Mouse (Mus musculus) CH12.LX (cell line): ENCODE measurements around the gene Them7. TPM values are rescaled to one million over a fixed set of nuclear protein-coding genes. Genes with fewer than 3 reads are reported as not detected.

Experiments
- DNase-seq: peaks from one replicate; pipeline ENCODE4 v3.0.0-alpha.2; 2013; ENCODE audit errors: extremely low read depth
- H3K27ac ChIP-seq: 2 replicates; pipeline ENCODE4 v1.5.1; 2012; ENCODE audit warnings: low read depth, mild to moderate bottlenecking, control low read depth, moderate library complexity; ENCODE audit not compliant: insufficient read depth
- H3K27me3 ChIP-seq: replicated peaks from 2 replicates; pipeline ENCODE3; 2012; ENCODE audit warnings: inconsistent platforms
- H3K36me3 ChIP-seq, 2 experiments: replicated peaks in 1 of 2; 2 replicates each; pipeline versions ENCODE3 to v1.6.1; 2012; ENCODE audit warnings: inconsistent platforms in 1 of 2, low read length in 1 of 2, mild to moderate bottlenecking in 1 of 2, mixed read lengths in 1 of 2, moderate library complexity in 1 of 2; ENCODE audit not compliant: control insufficient read depth in 1 of 2, insufficient read depth in 1 of 2
- H3K4me1 ChIP-seq, 2 experiments: 2 replicates each; pipeline ENCODE4 v1.6.1; 2012; ENCODE audit warnings: inconsistent platforms in 1 of 2, moderate library complexity in 1 of 2; ENCODE audit not compliant: insufficient read depth in 2 of 2, control insufficient read depth in 1 of 2
- H3K4me2 ChIP-seq: 2 replicates; pipeline ENCODE4 v1.6.1; 2012; ENCODE audit warnings: low read depth, mild to moderate bottlenecking, control low read depth; ENCODE audit not compliant: poor library complexity, insufficient read depth, severe bottlenecking
- H3K4me3 ChIP-seq, 3 experiments: fragments of 150-350 bp in 1 of 3; sonication (generic) in 1 of 3; replicated peaks in 1 of 3; 2 replicates each; pipeline versions ENCODE3 to v1.5.1; 2011 to 2012; ENCODE audit warnings: low read depth in 2 of 3, low read length in 2 of 3, mild to moderate bottlenecking in 2 of 3, moderate library complexity in 2 of 3, control low read depth in 1 of 3, improper control_type of control experiment in 1 of 3, inconsistent platforms in 1 of 3, mixed read lengths in 1 of 3; ENCODE audit not compliant: poor library complexity in 1 of 3
- H3K79me2 ChIP-seq: replicated peaks from 2 replicates; pipeline ENCODE4 v1.6.1; 2012; ENCODE audit warnings: mild to moderate bottlenecking, moderate library complexity; ENCODE audit not compliant: control insufficient read depth, poor library complexity, insufficient read depth, severe bottlenecking; ENCODE audit errors: extremely low read depth
- H3K9ac ChIP-seq: 2 replicates; pipeline ENCODE4 v1.6.1; 2012; ENCODE audit warnings: low read depth, mild to moderate bottlenecking, control low read depth, moderate library complexity; ENCODE audit not compliant: insufficient read depth
- H3K9me3 ChIP-seq: replicated peaks from 2 replicates; pipeline ENCODE3; 2012; ENCODE audit warnings: low read length, inconsistent platforms, mixed read lengths
- CTCF ChIP-seq, 2 experiments: IDR thresholded peaks in 1 of 2; conservative IDR thresholded peaks in 1 of 2; 2 replicates each; pipeline ENCODE4 v1.5.1; 2011 to 2012; ENCODE audit warnings: low read depth in 2 of 2, low read length in 2 of 2, improper control_type of control experiment in 1 of 2, inconsistent platforms in 1 of 2, mild to moderate bottlenecking in 1 of 2, moderate library complexity in 1 of 2
- E2F4 ChIP-seq: IDR thresholded peaks from 2 replicates; pipeline ENCODE4 v1.6.1; 2011; ENCODE audit warnings: low read depth, low read length, improper control_type of control experiment; ENCODE audit not compliant: insufficient replicate concordance
- ELF1 ChIP-seq: IDR thresholded peaks from 2 replicates; pipeline ENCODE4 v1.6.1; 2014; ENCODE audit warnings: low read depth, mild to moderate bottlenecking, inconsistent platforms, low read length, improper control_type of control experiment
- ETS1 ChIP-seq: conservative IDR thresholded peaks from 2 replicates; pipeline ENCODE4 v1.6.1; 2012; ENCODE audit warnings: low read depth, mild to moderate bottlenecking, inconsistent platforms, low read length, improper control_type of control experiment, moderate library complexity
- GABPA ChIP-seq: IDR thresholded peaks from 2 replicates; pipeline ENCODE4 v1.6.1; 2012; ENCODE audit warnings: low read depth, low read length, improper control_type of control experiment, inconsistent platforms; ENCODE audit not compliant: insufficient replicate concordance
- HCFC1 ChIP-seq: IDR thresholded peaks from 2 replicates; pipeline ENCODE4 v1.6.1; 2012; ENCODE audit warnings: low read depth, mild to moderate bottlenecking, inconsistent platforms, low read length, improper control_type of control experiment
- JUN ChIP-seq: IDR thresholded peaks from 2 replicates; pipeline ENCODE4 v1.6.1; 2011; ENCODE audit warnings: low read depth, mild to moderate bottlenecking, low read length, improper control_type of control experiment, moderate library complexity; ENCODE audit not compliant: insufficient read depth
- JUND ChIP-seq: conservative IDR thresholded peaks from 2 replicates; pipeline ENCODE4 v1.6.1; 2011; ENCODE audit warnings: low read depth, low read length, improper control_type of control experiment
- KAT2A ChIP-seq: IDR thresholded peaks from 2 replicates; pipeline ENCODE4 v1.6.1; 2012; ENCODE audit warnings: low read length, improper control_type of control experiment, inconsistent platforms; ENCODE audit not compliant: insufficient replicate concordance
- MAZ ChIP-seq: IDR thresholded peaks from 2 replicates; pipeline ENCODE4 v1.6.1; 2012; ENCODE audit warnings: low read depth, mild to moderate bottlenecking, inconsistent platforms, low read length, improper control_type of control experiment, moderate library complexity
- MEF2A ChIP-seq: IDR thresholded peaks from 2 replicates; pipeline ENCODE4 v1.6.1; 2014; ENCODE audit warnings: low read depth, mild to moderate bottlenecking, inconsistent platforms, low read length, improper control_type of control experiment, borderline replicate concordance
- MXI1 ChIP-seq: IDR thresholded peaks from 2 replicates; pipeline ENCODE4 v1.6.1; 2011; ENCODE audit warnings: mild to moderate bottlenecking, low read depth, low read length, improper control_type of control experiment
- MYC ChIP-seq: IDR thresholded peaks from 2 replicates; pipeline ENCODE4 v1.6.1; 2011; ENCODE audit warnings: low read depth, mild to moderate bottlenecking, improper control_type of control experiment, low read length
- NELFE ChIP-seq: IDR thresholded peaks from 2 replicates; pipeline ENCODE4 v1.6.1; 2011; ENCODE audit warnings: low read depth, low read length, improper control_type of control experiment
- NRF1 ChIP-seq: IDR thresholded peaks from 2 replicates; pipeline ENCODE4 v1.6.1; 2014; ENCODE audit warnings: low read depth, mild to moderate bottlenecking, inconsistent platforms, low read length, improper control_type of control experiment, moderate library complexity
- PAX5 ChIP-seq: IDR thresholded peaks from 2 replicates; pipeline ENCODE4 v1.6.1; 2012; ENCODE audit warnings: low read length, inconsistent platforms, mixed read lengths
- POLR2A ChIP-seq: IDR thresholded peaks from 2 replicates; pipeline ENCODE4 v1.6.1; 2011; ENCODE audit warnings: low read depth, mild to moderate bottlenecking, improper control_type of control experiment, low read length
- POLR2AphosphoS2 ChIP-seq: IDR thresholded peaks from 2 replicates; pipeline ENCODE4 v1.6.1; 2011; ENCODE audit warnings: low read depth, low read length, improper control_type of control experiment
- RAD21 ChIP-seq: IDR thresholded peaks from 2 replicates; pipeline ENCODE4 v1.6.1; 2011; ENCODE audit warnings: low read depth, mild to moderate bottlenecking, low read length, improper control_type of control experiment, moderate library complexity
- SIN3A ChIP-seq: IDR thresholded peaks from 2 replicates; pipeline ENCODE4 v1.6.1; 2012; ENCODE audit warnings: low read length, improper control_type of control experiment, inconsistent platforms
- SMC3 ChIP-seq: IDR thresholded peaks from 2 replicates; pipeline ENCODE4 v1.6.1; 2011; ENCODE audit warnings: low read depth, low read length, improper control_type of control experiment
- TBP ChIP-seq: conservative IDR thresholded peaks from 2 replicates; pipeline ENCODE4 v1.6.1; 2011; ENCODE audit warnings: low read depth, low read length, improper control_type of control experiment
- TCF12 ChIP-seq: IDR thresholded peaks from 2 replicates; pipeline ENCODE4 v1.6.1; 2014; ENCODE audit warnings: low read depth, mild to moderate bottlenecking, inconsistent platforms, low read length, improper control_type of control experiment
- UBTF ChIP-seq: IDR thresholded peaks from 2 replicates; pipeline ENCODE4 v1.6.1; 2012; ENCODE audit warnings: low read depth, mild to moderate bottlenecking, inconsistent platforms, low read length, improper control_type of control experiment, moderate library complexity
- USF2 ChIP-seq: conservative IDR thresholded peaks from 2 replicates; pipeline ENCODE4 v1.6.1; 2011; ENCODE audit warnings: low read depth, low read length, improper control_type of control experiment
- ZC3H11A ChIP-seq: IDR thresholded peaks from 2 replicates; pipeline ENCODE4 v1.6.1; 2012; ENCODE audit warnings: low read depth, mild to moderate bottlenecking, inconsistent platforms, low read length, improper control_type of control experiment
- ZKSCAN1 ChIP-seq: IDR thresholded peaks from 2 replicates; pipeline ENCODE4 v1.6.1; 2012; ENCODE audit warnings: low read depth, inconsistent platforms, low read length, improper control_type of control experiment, borderline replicate concordance
- ZMIZ1 ChIP-seq: IDR thresholded peaks from 2 replicates; pipeline ENCODE4 v1.6.1; 2012; ENCODE audit warnings: low read depth, mild to moderate bottlenecking, inconsistent platforms, low read length, improper control_type of control experiment
- dilution Hi-C: fragments of 300-500 bp; cut with MboI; formaldehyde crosslinking; loops from 2 replicates; pipeline ENCODE4 v1.14.3; 2020; ENCODE audit warnings: low sequenced_read_pairs; ENCODE audit not compliant: extremely low pct_unique_long_range_greater_than_20kb, extremely low pct_ligation_motif_present
- in situ Hi-C: fragments of 300-500 bp; cut with MboI; formaldehyde crosslinking; loops from 3 replicates; pipeline ENCODE4 v1.14.3; 2019; ENCODE audit warnings: low sequenced_read_pairs, low pct_ligation_motif_present, low pct_unique_long_range_greater_than_20kb, mixed read lengths
- polyA plus RNA-seq: library from polyadenylated mRNA; unstranded; fragments of >175 nt; gene quantifications from 2 replicates; pipeline ENCODE4 v1.2.1, GENCODE M21; 2012; ENCODE audit warnings: low read depth; ENCODE audit not compliant: insufficient read length
- total RNA-seq, 2 experiments: library from RNA; depleted of rRNA; stranded (reverse); fragments of 300-350 nt in 1 of 2; fragments of >200 nt in 1 of 2; gene quantifications; 2 replicates each; pipeline ENCODE4 v1.2.3; 2012 to 2014

Them7 gene
- total and polyA plus RNA-seq, 3 experiments: not detected

- H3K9ac ChIP-seq: no peak overlapping the region
- DNase-seq: no peak
- no peaks in the 10 kb centered on the region for H3K9me3 ChIP-seq
- H3K4me1 ChIP-seq: no peaks in the 10 kb centered on the region
- peaks cover 4% of the 10 kb centered on the region for H3K27me3 ChIP-seq
- no peak overlapping the region for H3K27ac ChIP-seq
- no peak overlapping the region for H3K4me3 ChIP-seq
- H3K36me3 ChIP-seq: no peaks in the 10 kb centered on the region
- in situ Hi-C loops (no loop called here), dilution Hi-C loops (no loop called here)
- TF ChIP-seq TBP (no peak), GABPA (no peak), E2F4 (no peak), KAT2A (no peak), ELF1 (no peak), MEF2A (no peak), SMC3 (no peak), JUN (no peak), RAD21 (no peak), MYC (no peak), CTCF (conservative IDR thresholded peaks at IDR 0.05 in 1 of 2, IDR thresholded peaks at IDR 0.05 in 1 of 2; ENCODE audit: low read depth in 2 of 2, low read length in 2 of 2) (no peak), HCFC1 (no peak), MXI1 (no peak), TCF12 (no peak), POLR2A (no peak), NELFE (no peak), POLR2AphosphoS2 (no peak), NRF1 (no peak), UBTF (no peak), USF2 (no peak)
- H3K4me2 ChIP-seq: no peak overlapping the region
- no peaks in the 10 kb centered on the region for H3K79me2 ChIP-seq
Observed at GRCm38 (mm10) chr2:105257376-105257775, 33.3 kb downstream of the Them7 start.

GRCm38 (mm10) chr2:105261335-105261734, 37.2 kb downstream of the Them7 start:
- Histone ChIP-seq H3K4me1 (no peaks in the 10 kb centered on the region), H3K36me3 (no peaks in the 10 kb centered on the region), H3K9ac (no peak overlapping the region), H3K79me2 (no peaks in the 10 kb centered on the region), H3K4me2 (no peak overlapping the region), H3K27me3 (no peaks in the 10 kb centered on the region)
- DNase-seq: no peak
- dilution Hi-C loops (no loop called here), in situ Hi-C loops (no loop called here)
- TF ChIP-seq MAZ: no peak
- TF ChIP-seq HCFC1: no peak
- no peak for TF ChIP-seq ZKSCAN1
- TF ChIP-seq RAD21: no peak
- no peak for TF ChIP-seq ZMIZ1
- no peak for TF ChIP-seq NELFE
- TF ChIP-seq ZC3H11A: no peak
- no peak for TF ChIP-seq SMC3
- TF ChIP-seq SIN3A: no peak
- TF ChIP-seq ETS1: no peak
- TF ChIP-seq PAX5: no peak
- TF ChIP-seq JUND: no peak
- TF ChIP-seq, all 38 proteins: peak for 0
- Histone ChIP-seq H3K27ac (no peak overlapping the region), H3K9me3 (no peaks in the 10 kb centered on the region), H3K4me3 (no peak overlapping the region)
